Mouse (Mus musculus): ENCODE measurements around the gene Il20.

The Il20 gene

DNA sequence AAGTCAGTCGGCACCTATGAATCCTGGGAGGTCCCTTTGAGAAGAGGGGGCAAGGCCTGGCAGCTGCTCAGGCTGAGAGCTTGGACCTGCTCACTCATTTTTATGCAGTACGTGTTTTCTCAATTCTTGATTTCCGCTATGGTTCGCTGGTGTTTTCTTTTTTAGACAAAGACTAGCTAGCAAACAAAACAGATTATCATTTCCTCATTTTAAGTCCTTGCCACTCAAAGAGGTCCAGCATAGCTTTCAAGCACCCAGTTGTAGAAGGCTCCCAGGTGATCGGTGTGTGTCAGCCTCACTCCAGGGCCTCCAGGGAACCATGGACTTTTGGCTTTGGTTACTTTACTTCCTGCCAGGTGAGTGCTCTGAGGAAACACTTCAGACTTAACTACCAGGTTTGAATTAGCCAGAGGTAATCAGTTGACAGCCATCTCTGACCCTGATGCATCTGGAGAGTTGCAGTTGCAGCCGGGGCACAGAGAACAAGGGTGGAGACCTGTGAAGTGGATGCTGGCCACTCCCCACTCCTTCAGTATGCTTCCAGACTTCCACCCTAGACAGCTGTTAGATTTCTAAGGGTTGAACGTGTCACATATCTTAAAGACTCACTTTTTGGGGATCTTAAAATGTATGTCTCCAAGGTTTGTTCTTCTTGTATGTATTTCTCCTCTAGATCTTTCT lies 45.6 kb downstream of the Il20 start, which contains the start of gene Fcmr:
TSS of gene Fcmr (plus strand) at position 129 of the 681 bp plus-strand sequence.
- DNase-seq (ENCODE audit: low spot score), result no peak

DNA sequence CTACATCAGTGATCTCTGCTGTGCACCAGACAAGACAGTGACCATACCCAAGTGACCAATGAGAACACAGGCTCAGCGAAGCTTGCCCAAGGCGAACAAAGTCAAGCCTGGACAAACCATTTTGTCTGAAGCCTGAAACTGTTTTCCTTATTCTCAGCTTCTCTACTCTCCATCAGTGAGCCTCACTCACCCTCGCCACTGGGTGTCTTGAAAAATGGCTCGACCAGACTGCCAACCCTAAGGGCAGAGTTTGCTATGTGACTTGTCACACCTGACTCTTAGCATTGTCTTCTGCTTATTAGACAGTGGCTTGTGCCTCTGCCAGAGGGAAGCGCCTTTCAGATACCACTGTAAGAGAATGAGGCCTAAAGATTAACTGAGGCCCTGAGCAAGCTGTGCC lies 46.5 kb downstream of the Il20 start:
- no peak for DNase-seq (ENCODE audit: low spot score)

DNA sequence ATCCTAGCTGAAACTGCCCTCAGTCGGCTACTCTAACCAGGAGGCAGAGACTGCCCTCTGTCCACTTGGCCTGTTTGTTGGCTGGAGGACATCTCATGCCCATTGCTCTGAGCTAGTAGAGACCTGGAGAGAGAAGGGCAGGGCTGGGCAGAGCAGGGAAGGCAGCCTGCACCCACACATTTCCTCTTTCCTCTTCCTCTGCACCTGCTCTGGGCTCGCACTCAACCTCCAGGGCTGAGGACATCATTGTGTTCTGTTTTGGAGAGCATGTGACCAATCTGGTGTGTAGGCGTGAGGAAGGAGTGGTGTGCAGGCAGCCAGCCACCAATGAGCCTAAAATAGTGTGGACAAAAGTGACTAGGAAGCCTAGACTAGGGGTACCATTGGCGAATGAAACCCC lies 47.0 kb downstream of the Il20 start:
- DNase-seq (ENCODE audit: low spot score), result no peak

GRCm38 (mm10) chr1:130857456-130857855 lies 53.8 kb downstream of the Il20 start:
- DNase-seq (ENCODE audit: low spot score), result no peak
